Mouse (Mus musculus): Measurements from ENCODE around the gene Mfsd6l. TPM values are rescaled to one million over a fixed set of nuclear protein-coding genes. Genes with fewer than 3 reads are reported as not detected.

Mfsd6l gene
- polyA plus RNA-seq (2012; rRNA removed), result 2.2 and 2.3 TPM in 2 replicates

DNA sequence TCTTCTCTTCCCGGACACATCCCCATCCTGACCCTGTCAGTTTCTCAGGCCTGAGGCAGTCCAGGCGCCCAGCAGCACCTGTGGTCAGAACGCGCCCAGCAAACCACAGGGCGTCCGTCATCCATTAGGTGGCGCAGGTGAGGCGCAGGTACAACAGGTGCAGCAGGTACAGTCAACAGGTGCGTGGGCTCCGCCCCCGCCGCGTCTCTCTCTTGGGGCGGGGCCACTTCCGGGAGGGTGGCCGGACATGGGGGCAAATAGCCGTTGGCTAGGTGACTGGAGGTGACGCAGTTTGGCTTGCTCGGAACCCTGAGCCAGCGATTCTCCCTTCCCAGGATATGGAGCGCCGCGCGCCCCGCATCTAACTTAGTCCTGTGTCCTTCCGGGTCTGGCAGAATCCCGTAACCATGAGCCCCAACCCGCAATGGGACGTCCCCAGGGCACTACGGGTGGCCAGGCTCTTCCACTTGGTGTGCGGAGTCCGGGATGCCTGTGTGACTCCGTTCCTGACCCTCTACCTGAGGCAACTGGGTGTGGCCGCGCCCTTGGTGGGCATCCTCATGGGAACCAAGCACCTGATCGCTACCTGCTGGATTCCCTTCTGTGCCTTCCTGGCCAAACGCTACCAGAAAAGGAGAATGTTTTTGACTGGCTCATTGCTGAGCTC is at the start of gene Mfsd6l:
Gene Mfsd6l (plus strand): TSS at position 269 of the 667 bp plus-strand sequence.
- no peaks in the 10 kb centered on the region for H3K27me3 ChIP-seq (replicated peaks; ENCODE audit: control insufficient read depth, insufficient read depth, low read length)
- H3K36me3 ChIP-seq (ENCODE audit: control insufficient read depth, insufficient read depth, low read length), result no peaks in the 10 kb centered on the region
- DNase-seq, result peak; percentile 88
- 18% methylated on average over 37 of the region's 37 CpGs for WGBS
- TF ChIP-seq POLR2A (IDR thresholded peaks at IDR 0.05; ENCODE audit: low read depth, low read length) (no peak), CTCF (conservative IDR thresholded peaks at IDR 0.05; ENCODE audit: insufficient read depth, insufficient read length, low read depth, low read length) (peak; percentile 68; the same call in 1 of the 2 replicates)
- peak within 1 kb of the TSS; percentile 51 for H3K4me3 ChIP-seq (ENCODE audit: insufficient read depth, low read depth, low read length)
- no peaks in the 10 kb centered on the region for H3K4me1 ChIP-seq (ENCODE audit: control insufficient read depth, insufficient read depth, low read length)
- peak within 1 kb of the TSS; percentile 57 for H3K27ac ChIP-seq (ENCODE audit: insufficient read depth, low read depth, low read length)

DNA sequence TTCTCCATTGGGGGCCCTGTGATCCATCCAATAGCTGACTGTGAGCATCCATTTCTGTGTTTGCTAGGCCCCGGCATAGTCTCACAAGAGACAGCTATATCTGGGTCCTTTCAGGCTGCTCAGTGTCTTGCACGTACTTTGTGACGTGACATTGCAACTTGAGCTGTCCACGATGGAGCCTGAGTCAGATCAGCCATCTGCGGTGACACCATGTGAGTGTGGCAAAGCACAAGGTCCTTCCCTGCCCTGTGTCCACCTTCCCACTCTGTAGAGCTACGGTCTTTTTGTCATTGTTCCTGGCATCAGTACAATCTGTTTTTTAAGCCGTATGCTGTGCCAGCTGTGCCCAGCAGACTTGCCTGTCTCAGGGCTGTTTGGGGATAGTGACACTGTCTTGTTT is 48.7 kb upstream of the Mfsd6l start:
- TF ChIP-seq CTCF (conservative IDR thresholded peaks at IDR 0.05; ENCODE audit: insufficient read depth, insufficient read length, low read depth, low read length) (no peak), POLR2A (IDR thresholded peaks at IDR 0.05; ENCODE audit: low read depth, low read length) (no peak)
- H3K4me3 ChIP-seq (ENCODE audit: insufficient read depth, low read depth, low read length), result no peak overlapping the region
- H3K4me1 ChIP-seq (ENCODE audit: control insufficient read depth, insufficient read depth, low read length), result no peaks in the 10 kb centered on the region
- H3K27me3 ChIP-seq (replicated peaks; ENCODE audit: control insufficient read depth, insufficient read depth, low read length), result no peaks in the 10 kb centered on the region
- H3K36me3 ChIP-seq (ENCODE audit: control insufficient read depth, insufficient read depth, low read length), result no peaks in the 10 kb centered on the region
- H3K27ac ChIP-seq (ENCODE audit: insufficient read depth, low read depth, low read length), result no peak overlapping the region
- 78% methylated on average over 7 of the region's 7 CpGs for WGBS
- DNase-seq, result no peak

DNA sequence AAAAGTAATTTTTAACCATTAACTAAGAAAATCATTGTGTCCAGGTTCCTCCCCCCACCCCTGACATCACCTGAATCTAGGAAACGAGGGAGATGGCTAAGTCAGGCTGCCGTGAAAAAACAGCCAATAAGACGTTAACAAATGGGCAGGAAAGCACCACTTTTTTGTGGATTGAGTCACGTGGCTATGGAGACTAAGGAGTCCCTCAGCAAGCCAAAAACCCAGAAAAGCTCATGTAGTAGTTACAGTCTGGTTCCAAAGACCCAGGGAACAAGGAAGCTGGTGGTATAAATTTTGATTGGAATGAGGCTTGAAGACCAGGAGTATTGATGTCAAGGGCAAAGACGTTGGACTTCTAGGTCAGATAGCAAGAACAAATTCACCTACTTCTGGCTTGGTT is 47.4 kb upstream of the Mfsd6l start:
- 68% methylated on average over 5 of the region's 5 CpGs for WGBS
- no peak for TF ChIP-seq CTCF (conservative IDR thresholded peaks at IDR 0.05; ENCODE audit: insufficient read depth, insufficient read length, low read depth, low read length)
- TF ChIP-seq POLR2A (IDR thresholded peaks at IDR 0.05; ENCODE audit: low read depth, low read length), result no peak
- H3K36me3 ChIP-seq (ENCODE audit: control insufficient read depth, insufficient read depth, low read length), result no peaks in the 10 kb centered on the region

DNA sequence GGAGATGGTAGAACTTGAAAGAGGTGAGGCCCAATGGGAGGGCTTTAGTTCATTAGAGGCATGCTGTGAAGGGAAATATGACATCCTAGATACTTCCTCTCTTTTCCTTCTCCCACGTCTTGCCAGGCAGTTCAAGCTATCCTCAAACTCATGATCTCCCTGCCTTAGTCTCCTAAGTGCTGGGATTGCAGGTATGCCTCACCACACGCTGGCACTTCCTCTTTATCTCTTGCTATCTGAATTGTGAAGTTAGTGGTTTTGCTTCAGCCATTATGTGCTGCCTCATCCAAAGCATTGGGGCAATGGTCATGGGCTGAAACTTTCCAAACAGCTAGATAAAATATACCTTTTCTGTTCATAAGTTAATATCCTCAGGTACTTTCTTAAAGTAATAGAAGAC is 46.8 kb upstream of the Mfsd6l start:
- Histone ChIP-seq H3K27me3 (replicated peaks; ENCODE audit: control insufficient read depth, insufficient read depth, low read length) (no peaks in the 10 kb centered on the region), H3K4me3 (ENCODE audit: insufficient read depth, low read depth, low read length) (no peak overlapping the region), H3K36me3 (ENCODE audit: control insufficient read depth, insufficient read depth, low read length) (no peaks in the 10 kb centered on the region), H3K27ac (ENCODE audit: insufficient read depth, low read depth, low read length) (no peak overlapping the region), H3K4me1 (ENCODE audit: control insufficient read depth, insufficient read depth, low read length) (no peaks in the 10 kb centered on the region)
- 73% methylated on average over 2 of the region's 2 CpGs for WGBS
- TF ChIP-seq CTCF (conservative IDR thresholded peaks at IDR 0.05; ENCODE audit: insufficient read depth, insufficient read length, low read depth, low read length) (no peak), POLR2A (IDR thresholded peaks at IDR 0.05; ENCODE audit: low read depth, low read length) (no peak)
- no peak for DNase-seq

More for the DNA sequence above, 47.4 kb upstream of the Mfsd6l start:
- no peak overlapping the region for H3K4me3 ChIP-seq (ENCODE audit: insufficient read depth, low read depth, low read length)
- H3K27ac ChIP-seq (ENCODE audit: insufficient read depth, low read depth, low read length), result no peak overlapping the region
- no peak for DNase-seq
- H3K27me3 ChIP-seq (replicated peaks; ENCODE audit: control insufficient read depth, insufficient read depth, low read length), result no peaks in the 10 kb centered on the region
- no peaks in the 10 kb centered on the region for H3K4me1 ChIP-seq (ENCODE audit: control insufficient read depth, insufficient read depth, low read length)

DNA sequence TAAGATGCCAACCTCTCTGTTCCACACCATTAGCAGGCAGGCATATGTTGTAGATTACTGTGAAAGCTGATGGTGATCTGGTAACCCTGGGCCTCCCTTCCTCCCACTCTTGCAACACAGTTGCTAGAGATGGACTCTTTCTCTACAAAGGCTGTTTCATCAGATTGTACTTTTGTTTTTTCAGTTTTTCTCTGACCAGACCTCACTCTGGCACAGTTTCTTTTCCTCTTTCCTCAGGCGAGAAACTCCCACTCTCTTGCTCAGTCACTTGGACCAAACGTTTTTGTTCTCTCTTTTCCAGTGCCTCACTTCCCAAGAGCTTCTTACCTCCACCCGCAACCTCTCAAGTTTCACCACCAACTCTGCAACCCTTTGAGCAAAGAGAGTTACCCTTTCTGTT is 42.0 kb upstream of the Mfsd6l start:
- Histone ChIP-seq H3K4me3 (ENCODE audit: insufficient read depth, low read depth, low read length) (no peak overlapping the region), H3K27me3 (replicated peaks; ENCODE audit: control insufficient read depth, insufficient read depth, low read length) (no peaks in the 10 kb centered on the region), H3K27ac (ENCODE audit: insufficient read depth, low read depth, low read length) (no peak overlapping the region), H3K4me1 (ENCODE audit: control insufficient read depth, insufficient read depth, low read length) (no peaks in the 10 kb centered on the region), H3K36me3 (ENCODE audit: control insufficient read depth, insufficient read depth, low read length) (no peaks in the 10 kb centered on the region)
- TF ChIP-seq CTCF (conservative IDR thresholded peaks at IDR 0.05; ENCODE audit: insufficient read depth, insufficient read length, low read depth, low read length), result no peak
- TF ChIP-seq POLR2A (IDR thresholded peaks at IDR 0.05; ENCODE audit: low read depth, low read length), result no peak
- no peak for DNase-seq
- 50% methylated on average over 3 of the region's 3 CpGs for WGBS

DNA sequence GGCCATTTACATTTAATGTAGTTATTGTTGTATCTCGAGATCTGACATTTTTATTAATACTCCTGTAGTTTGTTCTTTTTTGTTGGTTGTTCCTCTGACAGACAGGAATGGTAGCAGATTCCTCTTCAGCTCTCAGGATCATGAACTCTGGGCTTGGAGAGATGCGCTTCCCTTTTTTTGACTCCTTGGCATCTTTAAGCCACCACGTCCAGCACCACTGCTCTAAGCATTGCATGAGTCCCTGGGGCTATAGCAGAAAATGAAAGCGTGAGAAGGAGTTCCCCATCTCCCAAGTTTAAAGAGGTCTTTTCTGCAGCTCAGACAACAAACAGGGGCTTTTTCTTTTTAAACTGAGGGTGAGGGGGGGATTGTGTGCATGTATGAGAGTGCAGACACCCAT is 36.6 kb upstream of the Mfsd6l start:
- TF ChIP-seq POLR2A (IDR thresholded peaks at IDR 0.05; ENCODE audit: low read depth, low read length) (no peak), CTCF (conservative IDR thresholded peaks at IDR 0.05; ENCODE audit: insufficient read depth, insufficient read length, low read depth, low read length) (no peak)

DNA sequence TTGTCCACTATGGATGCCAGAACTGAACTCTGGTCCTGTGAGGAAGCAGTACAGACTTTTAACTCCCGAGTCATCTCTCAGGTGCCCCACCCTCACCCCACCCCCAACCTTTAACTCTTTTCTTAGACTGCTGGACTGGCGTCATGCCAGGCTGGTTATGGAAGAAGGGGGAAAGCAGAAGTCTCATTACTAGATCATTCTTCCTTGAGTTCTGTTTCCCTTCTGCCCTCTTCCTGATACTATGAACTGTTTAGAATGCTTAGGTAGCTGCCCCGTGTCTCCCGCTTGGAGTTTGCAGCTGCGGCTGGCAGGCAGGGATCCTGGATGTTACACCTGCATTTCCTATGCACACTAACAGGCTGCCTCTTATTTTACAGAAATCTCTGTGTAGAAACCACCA is 36.2 kb upstream of the Mfsd6l start:
- no peak overlapping the region for H3K4me3 ChIP-seq (ENCODE audit: insufficient read depth, low read depth, low read length)
- no peaks in the 10 kb centered on the region for H3K27me3 ChIP-seq (replicated peaks; ENCODE audit: control insufficient read depth, insufficient read depth, low read length)
- H3K27ac ChIP-seq (ENCODE audit: insufficient read depth, low read depth, low read length), result no peak overlapping the region
- 80% methylated on average over 5 of the region's 5 CpGs for WGBS
- no peaks in the 10 kb centered on the region for H3K36me3 ChIP-seq (ENCODE audit: control insufficient read depth, insufficient read depth, low read length)
- no peaks in the 10 kb centered on the region for H3K4me1 ChIP-seq (ENCODE audit: control insufficient read depth, insufficient read depth, low read length)
- no peak for DNase-seq
- no peak for TF ChIP-seq POLR2A (IDR thresholded peaks at IDR 0.05; ENCODE audit: low read depth, low read length)
- no peak for TF ChIP-seq CTCF (conservative IDR thresholded peaks at IDR 0.05; ENCODE audit: insufficient read depth, insufficient read length, low read depth, low read length)

More for the DNA sequence above, 36.6 kb upstream of the Mfsd6l start:
- Histone ChIP-seq H3K4me3 (ENCODE audit: insufficient read depth, low read depth, low read length) (no peak overlapping the region), H3K4me1 (ENCODE audit: control insufficient read depth, insufficient read depth, low read length) (no peaks in the 10 kb centered on the region), H3K27me3 (replicated peaks; ENCODE audit: control insufficient read depth, insufficient read depth, low read length) (no peaks in the 10 kb centered on the region), H3K36me3 (ENCODE audit: control insufficient read depth, insufficient read depth, low read length) (no peaks in the 10 kb centered on the region), H3K27ac (ENCODE audit: insufficient read depth, low read depth, low read length) (no peak overlapping the region)
- no peak for DNase-seq
- WGBS, result 98% methylated on average over 4 of the region's 4 CpGs
